Mouse (Mus musculus) telencephalon, adult 2 months (tissue): ENCODE measurements around the gene Galnt17.

Source experiments
- DNase-seq: peaks from one replicate; pipeline ENCODE4 v3.0.0-alpha.2; 2011; ENCODE audit warnings: low read depth, low spot score

The Galnt17 gene

GRCm38 (mm10) chr5:131020936-131021335 is 287.4 kb downstream of the Galnt17 start:
- no peak for DNase-seq

- DNase-seq, result no peak
Observed at GRCm38 (mm10) chr5:131019346-131019965, 288.8 kb downstream of the Galnt17 start.

- DNase-seq, result no peak
Observed at GRCm38 (mm10) chr5:131016066-131016465, 292.2 kb downstream of the Galnt17 start.

GRCm38 (mm10) chr5:131015341-131015740 is 293.0 kb downstream of the Galnt17 start:
- DNase-seq, result no peak

- no peak for DNase-seq
Observed at GRCm38 (mm10) chr5:131013816-131014215, 294.5 kb downstream of the Galnt17 start.

GRCm38 (mm10) chr5:131013101-131013500 is 295.2 kb downstream of the Galnt17 start:
- DNase-seq, result no peak

GRCm38 (mm10) chr5:131009510-131009909 is 298.8 kb downstream of the Galnt17 start:
- no peak for DNase-seq

GRCm38 (mm10) chr5:131008507-131008906 is 299.8 kb downstream of the Galnt17 start:
- DNase-seq, result no peak

- DNase-seq, result no peak
Observed at GRCm38 (mm10) chr5:131007871-131008505, 300.3 kb downstream of the Galnt17 start.

GRCm38 (mm10) chr5:131007198-131007597 is 301.1 kb downstream of the Galnt17 start:
- peak; percentile 66 for DNase-seq

- no peak for DNase-seq
Observed at GRCm38 (mm10) chr5:131006524-131006923, 301.8 kb downstream of the Galnt17 start.

- no peak for DNase-seq
Observed at GRCm38 (mm10) chr5:131000572-131000971, 307.7 kb downstream of the Galnt17 start.

GRCm38 (mm10) chr5:130979321-130979720 is 329.0 kb downstream of the Galnt17 start:
- no peak for DNase-seq

GRCm38 (mm10) chr5:130978871-130979270 is 329.4 kb downstream of the Galnt17 start:
- no peak for DNase-seq

- no peak for DNase-seq
Observed at GRCm38 (mm10) chr5:130977999-130978398, 330.3 kb downstream of the Galnt17 start.

GRCm38 (mm10) chr5:130952361-130952760 is 355.9 kb downstream of the Galnt17 start:
- DNase-seq, result peak; percentile 29

- DNase-seq, result no peak
Observed at GRCm38 (mm10) chr5:130950894-130951400, 357.4 kb downstream of the Galnt17 start.

GRCm38 (mm10) chr5:130950421-130950820 is 357.9 kb downstream of the Galnt17 start:
- no peak for DNase-seq

GRCm38 (mm10) chr5:130949710-130950109 is 358.6 kb downstream of the Galnt17 start:
- DNase-seq, result no peak

- peak; percentile 61 for DNase-seq
Observed at GRCm38 (mm10) chr5:130938911-130939608, 369.2 kb downstream of the Galnt17 start.

- DNase-seq, result peak; percentile 56
Observed at GRCm38 (mm10) chr5:130938274-130938741, 370.0 kb downstream of the Galnt17 start.

GRCm38 (mm10) chr5:130930999-130931398 is 377.3 kb downstream of the Galnt17 start:
- DNase-seq, result no peak
